Mouse (Mus musculus): ENCODE results near the gene Sept5. TPM values are rescaled to one million over a fixed set of nuclear protein-coding genes. Genes with fewer than 3 reads are reported as not detected.
A peak's percentile ranks its signal among the peaks of the same experiment; 100 is the strongest.

Sept5 gene
- polyA plus RNA-seq, 1 experiment from 2014 or later, result 3.2 TPM

GRCm38 (mm10) chr16:18581050-18581622 lies 48.6 kb downstream of the Sept5 start:
- no peak for DNase-seq
- peaks cover 80% of the 10 kb centered on the region for H3K27me3 ChIP-seq (ENCODE audit: insufficient read depth, low read length)

GRCm38 (mm10) chr16:18580389-18580788 lies 49.4 kb downstream of the Sept5 start:
- TF ChIP-seq EP300 (IDR thresholded peaks at IDR 0.05; ENCODE audit: low read depth), result no peak
- TF ChIP-seq CTCF (IDR thresholded peaks at IDR 0.05; ENCODE audit: low read depth), result no peak
- peaks cover 72% of the 10 kb centered on the region for H3K27me3 ChIP-seq (ENCODE audit: insufficient read depth, low read length)
- H3K4me3 ChIP-seq (ENCODE audit: low read depth, low read length), result no peak overlapping the region
- H3K4me1 ChIP-seq (ENCODE audit: insufficient read depth), result peaks cover 14% of the 10 kb centered on the region
- 30% methylated on average over 2 of the region's 2 CpGs for WGBS (ENCODE audit: insufficient replicate concordance)
- ATAC-seq, result no peak
- no peak for DNase-seq
- H3K36me3 ChIP-seq (replicated peaks; ENCODE audit: insufficient read depth, low read length), result no peaks in the 10 kb centered on the region
- H3K4me2 ChIP-seq (ENCODE audit: low read depth, low read length), result no peak overlapping the region
- H3K27ac ChIP-seq (ENCODE audit: low read depth), result no peak overlapping the region
- no peaks in the 10 kb centered on the region for H3K9me3 ChIP-seq (ENCODE audit: low read length)
- no peak overlapping the region for H3K9ac ChIP-seq (replicated peaks)

More at GRCm38 (mm10) chr16:18581050-18581622, 48.6 kb downstream of the Sept5 start:
- Histone ChIP-seq H3K4me2 (ENCODE audit: low read depth, low read length) (peak overlapping the region; percentile 65), H3K4me1 (ENCODE audit: insufficient read depth) (peaks cover 14% of the 10 kb centered on the region), H3K9ac (replicated peaks) (no peak overlapping the region), H3K27ac (ENCODE audit: low read depth) (no peak overlapping the region), H3K9me3 (ENCODE audit: low read length) (no peaks in the 10 kb centered on the region), H3K4me3 (ENCODE audit: low read depth, low read length) (peak overlapping the region; percentile 37), H3K36me3 (replicated peaks; ENCODE audit: insufficient read depth, low read length) (no peaks in the 10 kb centered on the region)
- peak; percentile 54 for ATAC-seq
- no peak for TF ChIP-seq EP300 (IDR thresholded peaks at IDR 0.05; ENCODE audit: low read depth)
- TF ChIP-seq CTCF (IDR thresholded peaks at IDR 0.05; ENCODE audit: low read depth), result no peak
- 8% methylated on average over 20 of the region's 21 CpGs for WGBS (ENCODE audit: insufficient replicate concordance)

- no peak for TF ChIP-seq CTCF (IDR thresholded peaks at IDR 0.05; ENCODE audit: low read depth)
- TF ChIP-seq EP300 (IDR thresholded peaks at IDR 0.05; ENCODE audit: low read depth), result no peak
- Histone ChIP-seq H3K27me3 (ENCODE audit: insufficient read depth, low read length) (peaks cover 45% of the 10 kb centered on the region), H3K4me3 (ENCODE audit: low read depth, low read length) (no peak overlapping the region), H3K36me3 (replicated peaks; ENCODE audit: insufficient read depth, low read length) (no peaks in the 10 kb centered on the region), H3K4me1 (ENCODE audit: insufficient read depth) (peaks cover 14% of the 10 kb centered on the region), H3K4me2 (ENCODE audit: low read depth, low read length) (no peak overlapping the region), H3K9ac (replicated peaks) (no peak overlapping the region), H3K27ac (ENCODE audit: low read depth) (no peak overlapping the region), H3K9me3 (ENCODE audit: low read length) (no peaks in the 10 kb centered on the region)
- no peak for ATAC-seq
- no peak for DNase-seq
- WGBS (ENCODE audit: insufficient replicate concordance), result 29% methylated on average over 5 of the region's 5 CpGs
Measured at GRCm38 (mm10) chr16:18577599-18578160, 52.1 kb downstream of the Sept5 start.

GRCm38 (mm10) chr16:18577071-18577470 lies 52.7 kb downstream of the Sept5 start:
- no peak overlapping the region for H3K27ac ChIP-seq (ENCODE audit: low read depth)
- H3K4me3 ChIP-seq (ENCODE audit: low read depth, low read length), result no peak overlapping the region

GRCm38 (mm10) chr16:18574196-18574595 lies 55.6 kb downstream of the Sept5 start:
- H3K36me3 ChIP-seq (replicated peaks; ENCODE audit: insufficient read depth, low read length), result no peaks in the 10 kb centered on the region
- no peak overlapping the region for H3K4me2 ChIP-seq (ENCODE audit: low read depth, low read length)
- ATAC-seq (peak; percentile 68), DNase-seq (no peak)
- no peaks in the 10 kb centered on the region for H3K4me1 ChIP-seq (ENCODE audit: insufficient read depth)
- no peak overlapping the region for H3K27ac ChIP-seq (ENCODE audit: low read depth)
- WGBS (ENCODE audit: insufficient replicate concordance), result 67% methylated on average over 8 of the region's 8 CpGs
- TF ChIP-seq CTCF (IDR thresholded peaks at IDR 0.05; ENCODE audit: low read depth) (no peak), EP300 (IDR thresholded peaks at IDR 0.05; ENCODE audit: low read depth) (no peak)
- peaks cover 12% of the 10 kb centered on the region; the same call in 1 of the 2 replicates for H3K27me3 ChIP-seq (ENCODE audit: insufficient read depth, low read length)
- no peak overlapping the region for H3K9ac ChIP-seq (replicated peaks)
- no peaks in the 10 kb centered on the region for H3K9me3 ChIP-seq (ENCODE audit: low read length)
- no peak overlapping the region for H3K4me3 ChIP-seq (ENCODE audit: low read depth, low read length)

More at GRCm38 (mm10) chr16:18577071-18577470, 52.7 kb downstream of the Sept5 start:
- Histone ChIP-seq H3K36me3 (replicated peaks; ENCODE audit: insufficient read depth, low read length) (no peaks in the 10 kb centered on the region), H3K27me3 (ENCODE audit: insufficient read depth, low read length) (peaks cover 39% of the 10 kb centered on the region), H3K9me3 (ENCODE audit: low read length) (no peaks in the 10 kb centered on the region), H3K4me2 (ENCODE audit: low read depth, low read length) (no peak overlapping the region), H3K9ac (replicated peaks) (no peak overlapping the region), H3K4me1 (ENCODE audit: insufficient read depth) (peaks cover 14% of the 10 kb centered on the region)
- no peak for ATAC-seq
- no peak for DNase-seq
- WGBS (ENCODE audit: insufficient replicate concordance), result 40% methylated on average over 3 of the region's 3 CpGs
- TF ChIP-seq EP300 (IDR thresholded peaks at IDR 0.05; ENCODE audit: low read depth) (no peak), CTCF (IDR thresholded peaks at IDR 0.05; ENCODE audit: low read depth) (no peak)

Other genes starting within 250 kb of the Sept5 start
- 51.2 and 53.3 TPM in 2 replicates for gene Txnrd2, start 203.6 kb downstream of the Sept5 start, polyA plus RNA-seq (2015; fragmentation: Nextera tagmentation; extraction: Ambion mirVana)
- 100 and 125 TPM in 2 replicates for gene Comt, start 203.1 kb downstream of the Sept5 start, polyA plus RNA-seq (2015; fragmentation: Nextera tagmentation; extraction: Ambion mirVana)
- 3.9 and 5.1 TPM in 2 replicates for gene Gnb1l, start 131.2 kb downstream of the Sept5 start, polyA plus RNA-seq (2015; fragmentation: Nextera tagmentation; extraction: Ambion mirVana)
- 0.57 and 0.59 TPM in 2 replicates for gene Rtl10, start 131.1 kb downstream of the Sept5 start, polyA plus RNA-seq (2015; fragmentation: Nextera tagmentation; extraction: Ambion mirVana)
- 0.40 TPM in 1 of 2 replicates, not detected in the other for gene Tbx1, start 39.3 kb downstream of the Sept5 start, polyA plus RNA-seq (2015; fragmentation: Nextera tagmentation; extraction: Ambion mirVana)
- gene Gp1bb, start 7.6 kb downstream of the Sept5 start, polyA plus RNA-seq (2015; fragmentation: Nextera tagmentation; extraction: Ambion mirVana), result 55.8 and 56.5 TPM in 2 replicates
- gene Gm49601, start 3.5 kb downstream of the Sept5 start, polyA plus RNA-seq (2015; fragmentation: Nextera tagmentation; extraction: Ambion mirVana), result 0.32 TPM in 1 of 2 replicates, not detected in the other
- gene Cldn5, start 146.9 kb upstream of the Sept5 start, polyA plus RNA-seq (2015; fragmentation: Nextera tagmentation; extraction: Ambion mirVana), result 11.5 and 13.9 TPM in 2 replicates
- gene Ufd1, start 181.8 kb upstream of the Sept5 start, polyA plus RNA-seq (2015; fragmentation: Nextera tagmentation; extraction: Ambion mirVana), result 39.2 and 41.0 TPM in 2 replicates
- gene Cdc45, start 182.0 kb upstream of the Sept5 start, polyA plus RNA-seq (2015; fragmentation: Nextera tagmentation; extraction: Ambion mirVana), result 15.8 and 18.7 TPM in 2 replicates
- 9.7 and 11.8 TPM in 2 replicates for gene 2510002D24Rik, start 206.6 kb upstream of the Sept5 start, polyA plus RNA-seq (2015; fragmentation: Nextera tagmentation; extraction: Ambion mirVana)
- gene Gm28539, start 206.6 kb upstream of the Sept5 start, polyA plus RNA-seq (2015; fragmentation: Nextera tagmentation; extraction: Ambion mirVana), result not detected in 2 replicates
- gene Mrpl40, start 246.9 kb upstream of the Sept5 start, polyA plus RNA-seq (2015; fragmentation: Nextera tagmentation; extraction: Ambion mirVana), result 41.4 and 42.0 TPM in 2 replicates
- gene Hira, start 247.1 kb upstream of the Sept5 start, polyA plus RNA-seq (2015; fragmentation: Nextera tagmentation; extraction: Ambion mirVana), result 2.6 and 3.1 TPM in 2 replicates